Mouse (Mus musculus) gastrocnemius, adult 2 months (tissue): ENCODE measurements around the gene Padi2. TPM values are rescaled to one million over a fixed set of nuclear protein-coding genes. Genes with fewer than 3 reads are reported as not detected.

Experiments
- DNase-seq: peaks from one replicate; pipeline ENCODE4 v3.0.0; 2022
- H3K27ac ChIP-seq: fragments of 200-600 bp; 2 replicates; pipeline ENCODE4 v1.8.1; 2022; ENCODE audit warnings: mild to moderate bottlenecking
- H3K4me3 ChIP-seq: fragments of 200-600 bp; 2 replicates; pipeline ENCODE4 v1.8.1; 2022; ENCODE audit warnings: mild to moderate bottlenecking, moderate library complexity
- CTCF ChIP-seq: fragments of 200-600 bp; IDR thresholded peaks from 2 replicates; pipeline ENCODE4 v1.8.1; 2022; ENCODE audit warnings: antibody characterized with exemption, mild to moderate bottlenecking, moderate library complexity
- intact Hi-C: fragments of 180-260 bp; cut with DNase I; formaldehyde crosslinking; loops from one replicate; pipeline ENCODE4 v1.15.1; 2025
- long read RNA-seq, 2 experiments: library from polyadenylated mRNA; stranded (forward); transcript quantifications; one replicate each; pipeline ENCODE4 v2.0.0; 2021
- total RNA-seq, 2 experiments: library from RNA; stranded (reverse); gene quantifications; 2 replicates each; pipeline ENCODE4 v1.2.3; 2021

Gene Padi2
- total RNA-seq, result 100 to 1,000 TPM in 1 of 2 experiments, 10 to 100 TPM in 1; 77.0 to 273 TPM
- long read RNA-seq, experiment 1, full-length matches to known transcripts, result 230 of 311 reads
- long read RNA-seq, experiment 1, partial matches to known transcripts, result 17 of 311 reads
- long read RNA-seq, experiment 1, other reads (novel, unspliced or antisense), result 64 of 311 reads
- long read RNA-seq, experiment 2, full-length matches to known transcripts, result 91 of 131 reads
- long read RNA-seq, experiment 2, partial matches to known transcripts, result 10 of 131 reads
- long read RNA-seq, experiment 2, other reads (novel, unspliced or antisense), result 30 of 131 reads

DNA sequence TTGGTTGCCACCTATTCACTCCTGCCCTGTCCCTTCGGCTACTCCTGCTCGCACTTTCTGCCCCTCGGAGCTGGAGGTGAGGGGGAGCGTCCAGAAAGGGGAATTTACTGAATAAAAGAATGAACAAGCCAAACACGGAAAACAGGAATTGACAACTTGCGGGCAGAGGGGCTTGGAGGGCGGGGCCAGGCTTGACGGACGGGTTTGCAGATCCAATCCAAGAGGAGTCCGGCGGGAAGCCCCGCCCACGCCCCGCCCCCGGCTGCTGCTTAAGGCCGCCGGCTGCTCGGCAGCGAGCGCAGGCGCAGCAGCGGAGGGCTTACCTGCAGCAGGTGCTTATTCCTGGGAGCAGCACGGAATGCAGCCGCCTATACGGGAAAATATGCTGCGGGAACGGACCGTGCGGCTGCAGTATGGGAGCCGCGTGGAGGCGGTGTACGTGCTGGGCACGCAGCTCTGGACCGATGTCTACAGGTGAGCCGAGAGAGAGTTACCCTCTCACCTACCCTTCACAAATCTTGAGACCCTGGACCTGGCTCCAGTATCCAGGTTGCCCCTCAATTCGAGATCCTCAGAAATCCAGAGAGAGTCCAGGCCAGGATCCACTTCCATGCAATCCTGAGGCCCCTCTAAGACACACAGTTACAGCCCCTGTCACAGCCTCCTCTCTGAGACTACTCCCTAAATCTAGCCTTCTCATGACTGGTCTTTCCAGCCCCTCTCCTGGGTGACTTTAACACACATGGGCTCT, at the start of gene Padi2:
Gene Padi2 (plus strand): TSS at position 269 of the 751 bp plus-strand sequence.
- Histone ChIP-seq H3K27ac (peak within 1 kb of the TSS; percentile 87), H3K4me3 (peak within 1 kb of the TSS; percentile 81)
- peak; percentile 83 for DNase-seq
- no peak for TF ChIP-seq CTCF
- intact Hi-C loops, result no loop called here

DNA sequence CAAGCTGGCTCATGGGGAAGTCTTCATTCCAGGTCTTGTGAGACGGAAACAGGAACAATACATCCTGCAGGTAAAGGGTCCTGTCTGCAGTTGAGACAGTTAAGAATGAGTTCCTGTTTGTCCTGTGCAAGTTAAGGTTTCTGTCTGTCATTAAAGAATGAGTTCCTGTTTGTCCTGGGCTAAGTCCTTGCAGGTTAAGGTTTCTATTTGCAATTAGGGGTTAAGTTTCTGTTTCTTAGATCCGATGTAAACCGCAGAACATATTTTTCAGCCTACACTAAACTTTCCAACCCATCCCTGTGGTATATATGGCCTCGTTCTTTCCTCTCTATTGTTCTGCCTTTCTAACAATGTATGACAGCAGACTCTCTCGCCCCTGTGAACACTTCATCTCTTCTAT, 49.1 kb upstream of the Padi2 start:
- no peak overlapping the region for H3K27ac ChIP-seq
- no peak for DNase-seq
- no peak for TF ChIP-seq CTCF
- H3K4me3 ChIP-seq, result no peak overlapping the region
- intact Hi-C loops, result no loop called here

DNA sequence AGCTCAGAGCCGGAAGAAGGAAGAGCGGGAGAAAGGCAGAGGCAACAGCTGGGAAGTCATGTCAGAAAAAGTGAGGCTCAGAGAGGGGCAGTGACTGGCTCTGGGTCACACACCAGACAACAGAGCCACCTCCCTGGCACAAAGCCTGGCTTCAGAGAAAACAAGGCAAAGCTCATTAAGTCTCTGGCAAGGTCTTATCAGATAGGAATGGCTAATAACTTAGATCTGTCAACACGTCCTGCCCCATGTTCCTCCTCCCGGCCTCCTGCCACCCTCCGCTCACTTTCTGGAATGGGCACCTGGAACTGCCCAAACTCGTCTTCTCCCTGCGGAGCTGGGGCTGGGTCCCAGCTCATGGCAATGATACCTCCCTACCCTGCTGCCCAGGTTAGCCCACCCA, 48.3 kb upstream of the Padi2 start:
- H3K27ac ChIP-seq, result no peak overlapping the region
- H3K4me3 ChIP-seq, result no peak overlapping the region
- no peak for TF ChIP-seq CTCF
- intact Hi-C loops, result no loop called here
- no peak for DNase-seq

DNA sequence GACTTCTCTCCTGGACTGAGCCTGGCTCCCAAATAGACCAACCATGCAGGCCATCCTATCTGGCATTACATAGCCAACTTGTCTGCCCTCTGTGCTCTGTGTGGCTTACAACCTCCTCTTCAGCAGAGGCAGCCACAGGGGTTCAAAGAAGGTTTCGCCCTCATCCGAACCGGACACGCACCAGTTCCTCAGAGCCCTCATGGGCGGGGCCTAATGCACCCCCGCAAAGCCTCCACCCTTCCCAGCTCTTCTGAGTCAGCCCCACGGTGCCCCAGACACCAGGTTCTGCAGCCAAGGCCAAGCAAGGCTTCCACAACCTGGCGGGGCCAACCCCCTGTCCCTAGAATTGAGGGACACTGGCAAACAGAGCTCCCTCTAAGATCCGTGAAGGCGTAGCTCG, 46.9 kb upstream of the Padi2 start:
- intact Hi-C loops, result no loop called here
- Histone ChIP-seq H3K4me3 (no peak overlapping the region), H3K27ac (no peak overlapping the region)
- no peak for DNase-seq
- no peak for TF ChIP-seq CTCF

DNA sequence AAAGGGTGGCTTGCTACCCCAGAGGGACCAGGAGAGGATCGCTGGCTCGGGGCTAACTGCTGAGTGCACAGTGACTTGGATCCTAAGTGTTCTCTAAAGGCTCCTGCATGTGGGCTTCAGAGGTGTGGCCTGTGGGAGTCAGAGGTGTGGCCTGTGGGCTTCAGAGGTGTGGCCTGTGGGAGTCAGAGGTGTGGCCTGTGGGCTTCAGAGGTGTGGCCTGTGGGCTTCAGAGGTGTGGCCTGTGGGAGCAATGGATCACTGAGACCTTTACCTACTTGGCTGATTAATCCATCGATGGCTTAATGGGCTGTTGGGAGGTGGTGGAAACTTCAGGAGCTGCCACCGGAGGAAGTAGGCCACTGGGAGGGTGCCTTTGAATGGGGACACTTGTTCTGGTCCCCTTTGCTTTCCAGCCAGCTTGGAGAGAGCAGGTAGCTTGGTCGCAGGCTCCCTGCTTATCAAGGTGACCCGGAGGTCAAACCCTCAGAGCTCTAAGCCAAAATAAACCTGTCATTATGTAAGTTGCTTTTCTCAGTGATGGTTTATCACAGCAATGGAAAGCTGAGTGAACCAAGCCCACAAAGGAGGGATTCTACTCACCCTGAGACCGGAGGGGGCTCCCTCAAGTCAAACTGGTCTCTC, 45.9 kb upstream of the Padi2 start:
- no peak overlapping the region for H3K4me3 ChIP-seq
- H3K27ac ChIP-seq, result no peak overlapping the region
- intact Hi-C loops, result no loop called here
- DNase-seq, result no peak
- TF ChIP-seq CTCF, result no peak

DNA sequence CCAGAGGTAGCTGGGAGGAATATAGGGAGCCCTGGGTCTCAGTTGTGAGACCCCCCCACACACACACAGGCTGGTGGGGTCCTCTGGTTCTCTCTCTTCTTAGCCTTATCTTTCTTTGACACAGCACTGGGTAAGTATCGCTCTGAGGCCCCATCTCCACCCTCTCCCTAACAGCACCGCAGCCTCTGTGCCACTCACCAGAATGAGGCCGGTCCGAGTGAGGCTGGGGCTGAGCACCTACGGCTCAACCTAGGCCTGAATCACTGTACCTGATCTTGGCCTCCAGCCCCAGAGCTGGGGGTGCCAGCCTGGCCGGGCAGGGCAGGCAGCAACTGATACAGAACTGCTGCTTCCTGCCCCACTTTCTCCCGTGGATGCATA, 45.4 kb upstream of the Padi2 start:
- no peak overlapping the region for H3K27ac ChIP-seq
- DNase-seq, result no peak
- TF ChIP-seq CTCF, result no peak
- H3K4me3 ChIP-seq, result no peak overlapping the region
- intact Hi-C loops, result no loop called here

DNA sequence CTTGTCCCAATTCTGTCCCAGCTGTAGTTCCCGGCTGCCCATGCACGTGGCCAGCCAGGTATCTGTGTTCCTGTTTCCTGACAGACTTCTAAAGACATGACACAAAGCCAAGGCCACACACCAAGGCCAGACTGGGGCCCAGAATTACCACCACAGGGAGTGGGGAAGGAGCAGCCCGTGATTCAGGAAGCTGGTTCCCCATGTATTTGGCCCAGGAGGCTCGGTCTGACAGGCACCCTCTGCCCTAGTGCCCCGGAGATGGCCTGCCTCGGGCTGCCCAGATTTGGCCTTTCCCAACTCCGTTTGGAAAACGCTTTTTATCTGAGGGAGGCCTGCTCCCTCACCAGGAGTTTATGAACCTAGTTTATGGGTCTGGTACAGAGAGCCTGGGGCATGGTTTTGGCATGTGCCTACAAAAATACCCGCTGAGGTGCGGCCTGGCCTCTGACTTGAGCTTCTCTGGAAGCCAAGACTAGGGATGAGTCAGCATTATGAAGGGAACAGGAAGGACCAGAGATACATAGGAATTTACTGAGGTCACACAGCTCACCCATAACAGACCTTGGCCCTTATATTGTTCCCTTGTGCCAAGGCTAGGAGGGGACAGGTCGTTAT, 44.0 kb upstream of the Padi2 start:
- no peak overlapping the region for H3K4me3 ChIP-seq
- no peak for DNase-seq
- intact Hi-C loops, result no loop called here
- TF ChIP-seq CTCF, result no peak
- no peak overlapping the region for H3K27ac ChIP-seq

DNA sequence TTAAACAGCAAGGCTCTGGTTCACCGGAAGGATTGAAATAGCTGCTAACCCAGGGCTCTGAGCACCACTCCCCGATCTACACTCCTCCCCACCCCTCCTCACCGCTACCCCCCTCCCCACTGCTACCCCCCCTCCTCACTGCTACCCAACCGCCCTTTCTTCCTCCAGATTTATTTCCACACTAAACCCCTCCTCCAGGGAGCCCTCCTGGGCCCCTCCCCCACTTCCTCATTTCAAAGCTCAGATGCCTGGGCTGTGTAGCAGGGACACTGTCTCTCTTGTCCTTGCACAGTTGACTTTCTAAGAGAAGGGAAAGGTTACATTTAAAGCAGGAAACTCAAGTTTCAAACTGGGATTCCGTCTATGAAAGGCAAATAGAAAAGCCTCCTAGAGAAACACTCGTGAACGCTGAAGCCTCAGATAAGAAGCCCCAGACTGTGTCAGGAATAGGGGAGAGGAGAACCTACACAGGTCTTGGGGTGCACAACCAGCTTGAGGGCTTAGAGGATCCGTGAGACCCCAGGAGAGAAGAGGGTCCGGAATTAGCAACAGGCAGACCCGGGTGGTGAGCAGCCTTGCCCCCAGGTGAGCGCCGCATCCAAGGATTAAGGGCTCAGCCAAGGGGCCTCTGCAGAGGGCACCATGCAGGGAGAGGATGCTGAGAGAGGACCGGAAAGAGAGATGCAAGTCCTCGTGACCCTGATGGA, 37.5 kb upstream of the Padi2 start:
- intact Hi-C loops, result no loop called here

DNA sequence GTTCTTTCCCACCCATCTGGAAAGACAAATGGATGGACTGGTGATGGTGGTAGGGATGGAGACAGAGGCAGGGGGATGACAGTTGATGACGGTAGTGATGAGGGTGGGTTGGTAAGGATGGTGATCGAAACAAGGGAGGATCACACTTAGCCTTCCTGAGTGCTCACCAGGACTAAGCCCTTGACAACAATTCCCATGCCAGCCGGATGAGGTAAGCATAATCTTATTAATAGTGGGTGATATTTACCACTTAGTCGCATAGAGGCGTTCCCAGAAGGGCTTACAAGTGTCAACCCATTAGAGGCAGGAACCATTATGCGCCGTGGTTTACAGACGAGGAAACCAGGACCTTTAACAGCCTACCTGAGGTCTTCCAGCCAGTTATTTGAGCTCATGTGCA, 36.2 kb upstream of the Padi2 start:
- Histone ChIP-seq H3K4me3 (no peak overlapping the region), H3K27ac (no peak overlapping the region)
- intact Hi-C loops, result no loop called here
- DNase-seq, result no peak
- TF ChIP-seq CTCF, result no peak

More for the DNA sequence above, 37.5 kb upstream of the Padi2 start:
- no peak for DNase-seq
- TF ChIP-seq CTCF, result no peak
- no peak overlapping the region for H3K27ac ChIP-seq
- H3K4me3 ChIP-seq, result no peak overlapping the region

DNA sequence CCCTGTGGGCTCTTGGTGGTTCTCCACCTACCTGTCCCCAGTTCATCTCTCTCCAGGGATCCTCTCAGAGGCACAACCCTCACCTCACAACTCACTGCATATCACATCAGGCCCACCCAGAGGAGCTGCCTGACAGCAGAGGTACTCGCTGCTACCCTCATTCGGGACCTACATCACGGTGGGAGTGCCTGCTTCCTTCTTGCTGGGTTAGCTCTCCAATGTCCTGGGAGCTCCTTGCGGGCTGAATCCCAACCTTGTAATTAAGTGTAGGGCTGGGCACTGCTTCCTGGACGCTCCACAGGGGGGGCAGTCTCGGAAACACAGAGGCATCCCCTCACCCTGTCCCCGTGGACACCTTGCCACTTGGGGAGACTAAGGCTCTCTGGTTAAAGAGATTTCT, 35.3 kb upstream of the Padi2 start:
- no peak for TF ChIP-seq CTCF
- Histone ChIP-seq H3K27ac (no peak overlapping the region), H3K4me3 (no peak overlapping the region)
- intact Hi-C loops, result no loop called here
- no peak for DNase-seq

DNA sequence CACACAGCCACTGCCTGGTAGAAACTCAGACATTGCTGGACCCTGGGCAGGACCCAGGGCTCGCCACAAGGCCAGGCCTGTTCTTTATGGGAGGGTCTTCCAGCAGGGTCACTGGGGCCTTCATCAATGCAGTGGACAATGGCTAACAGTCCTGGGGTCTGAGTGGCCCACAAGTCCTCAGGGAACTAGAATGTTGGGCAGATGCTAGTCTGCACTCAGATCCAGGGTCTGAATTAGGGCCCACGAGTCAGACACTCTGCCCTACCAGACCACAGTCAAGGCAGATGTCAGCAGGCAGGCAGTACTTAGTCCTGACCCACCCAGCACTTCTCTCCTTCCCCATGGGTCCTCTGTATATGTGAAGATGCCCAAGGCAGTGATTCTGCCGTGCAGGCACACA, 34.8 kb upstream of the Padi2 start:
- no peak overlapping the region for H3K4me3 ChIP-seq
- DNase-seq, result no peak
- intact Hi-C loops, result no loop called here
- no peak for TF ChIP-seq CTCF
- no peak overlapping the region for H3K27ac ChIP-seq

DNA sequence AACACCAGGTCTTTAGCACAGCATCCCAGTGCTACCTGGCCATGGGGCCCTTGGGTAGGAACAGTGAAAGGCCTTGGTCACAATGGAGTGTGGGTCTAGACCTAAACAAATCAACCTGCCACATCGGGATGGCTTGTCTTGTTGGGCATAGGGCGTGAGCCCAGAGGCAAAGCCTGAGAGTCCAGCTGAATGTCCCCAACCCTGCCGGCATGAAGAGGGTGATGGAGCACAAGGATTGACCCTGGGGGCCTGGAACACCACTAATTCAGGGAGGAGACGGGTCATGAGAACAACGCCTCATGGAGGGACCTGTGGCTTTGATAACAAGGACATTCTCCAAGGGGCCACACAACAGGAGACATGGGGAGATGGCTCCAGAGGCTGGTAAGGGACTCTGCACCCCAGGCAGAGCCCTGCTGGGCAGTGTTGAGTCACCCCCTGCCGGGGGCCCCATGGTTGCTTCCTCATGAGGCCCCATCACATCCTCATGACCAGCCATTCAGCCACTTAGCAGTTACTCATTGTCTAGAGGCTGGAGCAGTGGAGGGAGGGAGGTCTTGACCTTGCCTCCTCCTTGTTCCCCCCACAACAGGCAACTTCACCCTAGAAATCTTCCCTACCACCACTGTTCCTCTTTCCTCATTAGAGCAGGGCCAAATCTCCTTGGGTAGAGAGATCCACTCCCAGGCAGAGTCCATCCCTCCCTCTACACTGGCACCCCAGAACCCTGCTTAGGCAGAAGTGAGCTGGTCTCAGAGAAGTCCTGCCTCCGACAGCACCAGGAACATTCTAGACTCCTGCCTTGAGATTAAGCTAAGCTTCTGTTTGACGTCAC, 34.1 kb upstream of the Padi2 start:
- no peak for DNase-seq
- intact Hi-C loops, result no loop called here
- no peak overlapping the region for H3K27ac ChIP-seq
- TF ChIP-seq CTCF, result no peak
- no peak overlapping the region for H3K4me3 ChIP-seq
